Mouse (Mus musculus) embryo, embryonic 9.5 days (tissue): Measurements from ENCODE around the gene Eya2.
"Not testable (repeated sequence)": the region's sequence is repeated elsewhere in the genome, so short reads cannot be mapped to it uniquely, and the experiment has no call there.

Experiments
- DNase-seq: peaks from one replicate; pipeline ENCODE4 v3.0.0-alpha.2; 2017; ENCODE audit errors: extremely low spot score

Eya2 gene

GRCm38 (mm10) chr2:165594907-165595675 is at the start of gene Eya2:
TSS of gene Eya2 (plus strand) at chr2:165595032.
- DNase-seq = no peak

DNA sequence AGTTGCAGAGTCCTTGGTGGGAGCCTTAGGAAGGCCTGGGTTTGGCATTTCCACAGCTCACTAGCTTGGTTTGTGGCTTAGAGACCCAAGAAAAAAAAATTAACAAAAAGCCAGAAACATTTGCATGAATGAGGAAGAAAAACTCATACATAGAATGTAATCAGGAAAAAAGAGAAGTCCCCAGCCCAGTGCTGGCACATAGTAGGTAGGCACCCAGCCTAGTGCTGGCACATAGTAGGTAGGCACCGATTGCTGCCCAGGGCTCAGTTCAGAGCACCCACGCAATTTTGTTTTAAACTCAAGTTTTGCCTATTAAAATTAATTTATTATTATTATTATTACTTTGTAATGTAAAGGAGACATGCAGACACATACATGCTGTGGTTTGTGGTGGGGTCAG is 49.1 kb upstream of the Eya2 start:
- DNase-seq = no peak

DNA sequence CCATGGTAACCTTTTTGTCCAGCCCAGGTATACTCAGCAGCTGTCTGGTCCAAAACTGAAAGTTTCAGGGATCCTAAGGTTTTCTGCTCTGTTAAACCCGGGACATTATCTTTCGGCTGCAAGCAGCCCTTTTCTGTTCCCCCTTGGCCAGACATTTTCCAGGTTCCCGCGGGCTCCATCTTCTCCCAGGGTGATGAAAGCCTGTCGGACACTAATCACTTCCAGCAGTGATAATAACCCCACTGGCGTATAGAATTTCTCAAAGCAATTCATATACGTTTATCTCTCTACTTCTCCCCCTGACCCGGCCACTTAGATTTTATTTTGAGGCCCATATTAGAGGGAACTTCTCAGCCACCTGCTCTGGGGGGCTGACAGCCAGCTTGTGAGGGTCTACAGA is 48.5 kb upstream of the Eya2 start:
- no peak for DNase-seq

GRCm38 (mm10) chr2:165547410-165547809 is 47.4 kb upstream of the Eya2 start:
- DNase-seq = peak; percentile 68

- DNase-seq = no peak
These were observed 46.2 kb upstream of the Eya2 start for GRCm38 (mm10) chr2:165548627-165549026.

DNA sequence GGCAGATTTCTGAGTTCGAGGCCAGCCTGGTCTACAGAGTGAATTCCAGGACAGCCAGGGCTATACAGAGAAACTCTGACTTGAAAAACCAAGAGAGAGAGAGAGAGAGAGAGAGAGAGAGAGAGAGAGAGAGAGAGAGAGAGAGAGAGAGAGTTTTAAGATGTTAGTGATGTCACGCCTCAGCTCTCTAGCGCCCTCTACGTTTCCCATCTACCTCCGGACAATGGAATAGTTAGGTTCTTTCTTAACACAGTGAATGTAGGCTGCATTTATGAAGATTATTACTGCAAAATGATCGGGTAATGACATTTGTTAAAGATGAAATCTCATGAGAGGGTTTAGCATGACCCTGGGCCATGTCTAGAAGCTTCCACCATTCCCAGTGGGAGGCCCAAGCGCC is 44.4 kb upstream of the Eya2 start:
- DNase-seq = not testable (repeated sequence)

GRCm38 (mm10) chr2:165554066-165554465 is 40.8 kb upstream of the Eya2 start:
- DNase-seq = no peak

GRCm38 (mm10) chr2:165557278-165557677 is 37.6 kb upstream of the Eya2 start:
- DNase-seq = no peak

- no peak for DNase-seq
These were observed 35.9 kb upstream of the Eya2 start for GRCm38 (mm10) chr2:165558916-165559315.

DNA sequence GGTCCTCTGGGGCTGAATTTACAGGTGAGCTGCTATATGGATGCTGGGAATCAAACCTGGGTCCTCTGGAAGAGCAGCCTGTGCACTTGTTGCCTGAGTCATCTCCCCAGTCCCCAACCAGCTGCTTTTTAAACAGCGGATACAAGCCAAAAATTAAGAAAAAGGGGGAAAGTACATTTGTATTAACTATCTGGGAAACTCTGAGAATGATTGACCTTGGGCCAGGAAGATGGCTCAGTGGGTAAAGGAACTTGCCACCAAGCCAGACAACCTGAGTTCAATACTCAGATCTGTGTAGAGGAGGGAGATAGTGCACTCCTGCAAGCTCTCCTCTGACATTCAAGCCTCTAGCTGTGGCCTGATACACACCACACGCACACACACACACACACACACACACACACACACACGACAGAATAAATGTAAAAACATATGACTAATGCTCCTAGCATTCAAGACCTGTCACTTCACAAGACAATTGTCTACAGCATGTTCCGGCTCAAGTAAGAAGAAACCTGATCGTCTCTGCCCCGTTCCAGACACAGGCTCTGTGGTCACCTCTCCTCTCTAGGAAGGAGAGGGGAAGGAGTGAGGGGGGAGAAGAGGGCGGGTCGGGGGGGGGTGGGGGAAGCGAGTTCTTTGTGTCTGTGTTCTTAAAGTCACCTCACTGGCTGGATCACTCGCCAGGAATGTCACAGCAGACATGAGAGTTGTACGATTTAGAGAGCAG is 35.2 kb upstream of the Eya2 start:
- no peak for DNase-seq

DNA sequence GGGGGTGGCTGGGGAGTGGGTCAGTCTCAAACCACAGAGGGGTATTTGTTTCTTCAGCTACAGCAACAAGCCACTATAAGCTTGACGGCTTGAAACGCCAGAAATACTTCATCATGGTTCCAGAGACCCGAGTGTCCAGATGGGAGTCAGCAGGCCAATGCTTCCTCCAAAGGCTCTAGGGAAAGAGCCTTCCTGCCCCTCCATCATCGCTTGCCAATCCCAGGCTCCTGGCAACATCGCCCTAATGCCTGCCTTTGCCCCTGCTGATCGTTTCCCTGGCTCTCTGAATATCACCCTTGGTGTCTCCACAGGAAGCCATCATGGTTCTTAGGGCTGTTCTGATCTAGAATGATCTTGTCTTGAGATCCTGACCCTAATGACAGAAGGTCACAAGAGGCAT is 33.0 kb upstream of the Eya2 start:
- DNase-seq = no peak

DNA sequence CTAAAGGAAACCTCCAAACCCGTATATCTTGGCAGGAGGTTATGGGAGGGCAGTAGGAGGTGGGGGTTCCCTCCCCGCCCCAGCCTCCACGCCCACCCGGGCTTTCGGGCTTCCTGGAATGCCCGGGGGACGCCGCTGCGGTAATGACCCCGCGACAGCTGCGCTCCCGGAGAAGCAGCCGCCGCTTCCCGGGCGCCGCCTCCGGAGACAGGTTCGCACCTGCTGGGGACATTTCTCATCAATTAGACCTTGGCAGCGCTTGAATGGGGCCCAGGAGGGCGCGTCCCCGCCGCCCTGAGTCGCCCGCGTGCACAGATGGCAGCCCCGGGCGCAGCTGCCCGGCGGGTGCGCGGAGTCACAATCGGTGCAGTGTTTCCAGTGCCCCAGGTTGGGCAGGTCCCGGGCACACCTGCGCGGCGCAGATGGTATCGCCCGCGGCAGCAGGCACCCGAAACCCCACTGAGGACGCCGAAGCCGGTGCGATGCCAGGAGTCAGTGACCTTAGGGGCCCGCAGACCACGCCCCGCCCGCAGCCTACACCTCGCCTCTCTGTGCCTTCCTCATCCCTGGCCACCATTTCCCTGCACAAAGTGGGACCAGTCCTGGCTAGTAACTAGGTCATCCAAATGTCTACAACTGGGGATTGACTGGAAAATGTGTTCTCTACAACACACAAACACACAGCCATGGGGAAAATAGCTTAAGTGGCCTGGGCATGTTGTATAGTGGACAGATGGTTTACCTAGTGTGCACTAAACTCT is 31.4 kb upstream of the Eya2 start:
- DNase-seq = no peak

- DNase-seq = no peak
These were observed 30.7 kb upstream of the Eya2 start for GRCm38 (mm10) chr2:165564101-165564500.

- DNase-seq = no peak
These were observed 30.2 kb upstream of the Eya2 start for GRCm38 (mm10) chr2:165564620-165565019.

DNA sequence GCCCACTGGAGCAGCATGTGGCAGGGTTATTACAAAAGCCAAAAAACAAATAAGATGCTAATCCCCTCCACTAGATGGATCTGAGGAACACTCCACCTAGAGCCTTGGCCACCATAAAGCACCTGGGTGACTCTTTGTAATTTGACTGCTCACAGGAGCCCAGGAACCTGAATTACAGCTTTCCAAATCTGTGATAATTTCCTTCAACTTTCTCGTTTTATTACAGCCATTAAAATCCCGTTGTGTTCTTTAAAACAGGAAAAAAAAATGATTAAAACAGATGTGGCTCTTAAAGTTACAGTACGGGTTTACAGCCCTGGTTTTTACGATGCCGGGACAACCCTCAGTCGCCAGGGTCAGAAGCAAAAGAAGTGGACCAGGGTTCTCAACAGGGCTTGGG is 27.9 kb upstream of the Eya2 start:
- DNase-seq = no peak

- no peak for DNase-seq
These were observed 27.0 kb upstream of the Eya2 start for GRCm38 (mm10) chr2:165567820-165568219.

DNA sequence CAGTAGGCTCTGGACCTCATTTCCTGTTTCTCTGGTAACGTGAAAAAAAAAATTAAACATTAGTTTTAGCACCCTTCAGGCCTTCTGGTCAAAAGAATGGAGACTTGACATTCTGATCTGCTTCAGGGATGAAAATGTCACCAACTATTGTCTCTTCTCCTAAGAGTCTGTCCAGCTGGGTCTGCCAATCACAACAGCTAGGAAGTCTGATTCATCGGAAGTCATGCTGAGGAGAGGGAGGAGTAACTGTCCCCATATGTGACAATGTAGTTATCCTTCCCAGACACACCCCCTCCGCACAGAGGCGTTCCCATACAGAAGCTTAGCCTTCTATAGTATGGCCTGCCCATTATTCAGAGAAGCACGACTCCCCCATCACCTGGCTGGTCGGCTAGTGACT is 25.9 kb upstream of the Eya2 start:
- no peak for DNase-seq

GRCm38 (mm10) chr2:165571216-165571778 is 23.5 kb upstream of the Eya2 start:
- DNase-seq = no peak

DNA sequence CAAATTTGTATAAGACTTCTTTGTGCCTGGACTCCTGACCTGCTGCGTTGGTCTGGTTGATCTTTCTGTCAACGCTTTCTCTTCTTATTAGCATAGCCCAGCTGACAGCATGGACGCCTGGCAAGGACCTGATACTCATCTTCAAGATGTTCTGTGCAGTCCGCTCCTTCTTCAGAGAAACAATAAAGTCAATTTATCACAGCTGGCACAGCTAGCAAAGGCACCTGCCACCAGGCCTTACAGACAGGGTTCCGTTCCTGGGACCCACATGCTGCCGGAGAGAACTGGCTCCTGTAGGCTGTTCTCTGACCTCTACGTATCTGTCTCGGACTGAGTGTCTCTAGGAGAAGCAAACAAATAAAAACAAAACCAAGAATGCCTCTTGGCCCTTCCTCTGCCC is 11.8 kb upstream of the Eya2 start:
- DNase-seq = no peak

DNA sequence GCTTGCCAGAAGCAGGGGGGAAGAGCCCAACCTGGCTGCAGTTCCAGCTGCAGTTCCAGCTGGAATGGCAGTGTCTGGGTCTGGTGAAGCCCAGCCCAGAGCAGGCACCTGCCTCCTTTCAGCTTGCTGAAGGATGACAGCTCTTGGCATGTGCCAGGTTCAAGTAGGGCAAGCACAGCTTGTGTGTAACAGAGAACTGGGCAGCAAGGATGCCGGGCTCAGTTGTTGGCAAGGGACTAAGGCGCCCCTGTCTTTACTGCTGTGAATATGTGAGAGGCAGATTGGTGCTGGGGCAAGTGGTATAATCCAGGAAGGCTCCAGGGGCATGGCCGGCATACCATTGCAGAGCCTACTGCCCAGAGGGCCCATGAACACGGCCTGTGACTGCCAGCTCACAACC is 11.3 kb upstream of the Eya2 start:
- DNase-seq = no peak

DNA sequence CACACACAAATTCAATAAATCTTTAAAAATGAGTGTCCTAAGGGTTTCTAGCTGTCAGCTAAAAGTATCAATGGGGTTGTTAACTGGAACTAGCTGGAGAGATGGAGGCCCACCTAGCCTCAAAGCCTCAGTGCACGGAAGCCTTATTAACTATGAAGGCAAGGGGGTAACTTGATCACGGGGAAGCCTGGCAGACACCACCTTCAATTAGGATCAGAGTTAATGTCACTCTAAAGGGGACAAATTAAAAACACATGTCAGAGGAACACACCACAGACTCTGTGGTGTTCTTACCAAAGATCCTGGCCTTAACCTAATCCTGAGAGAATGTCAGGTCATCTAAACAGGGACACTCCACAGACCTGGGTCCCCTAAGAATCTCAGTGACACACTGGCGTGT is 10.3 kb upstream of the Eya2 start:
- no peak for DNase-seq

DNA sequence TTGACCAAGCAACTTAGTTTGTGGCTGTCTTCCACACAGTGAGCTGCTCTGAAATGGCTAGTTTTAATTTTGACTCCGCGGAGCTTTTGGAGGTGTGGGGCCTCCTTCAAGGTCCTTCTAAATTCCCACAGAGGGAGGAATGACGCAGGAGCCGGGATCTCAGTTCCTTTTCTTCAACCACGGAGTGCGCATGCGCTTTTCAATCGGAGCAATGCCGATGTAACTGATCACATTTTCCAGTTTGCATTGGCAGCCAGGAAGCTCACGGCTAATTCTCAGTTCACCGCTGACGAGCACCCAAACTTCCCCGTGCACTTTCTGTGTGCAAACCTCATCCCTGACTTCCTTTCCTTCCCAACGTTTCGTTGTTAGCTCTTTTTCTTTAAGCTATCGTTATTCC is 4.1 kb upstream of the Eya2 start:
- DNase-seq = no peak
